Mouse (Mus musculus) lung, adult 2 months (tissue): ENCODE results near the gene Flot2. TPM values are rescaled to one million over a fixed set of nuclear protein-coding genes. Genes with fewer than 3 reads are reported as not detected.

Experiments used
- DNase-seq: peaks from one replicate; pipeline ENCODE4 v3.0.0; 2022
- H3K4me1 ChIP-seq: fragments of 200-500 bp; 2 replicates; pipeline ENCODE4 v1.6.1; 2011; ENCODE audit warnings: low read length; ENCODE audit not compliant: control insufficient read depth, insufficient read depth
- H3K4me3 ChIP-seq: fragments of 200-500 bp; replicated peaks from 2 replicates; pipeline ENCODE3; 2011; ENCODE audit warnings: low read depth, mild to moderate bottlenecking, control low read depth, low read length; ENCODE audit errors: extremely low read depth
- CTCF ChIP-seq: fragments of 200-500 bp; IDR thresholded peaks from 2 replicates; pipeline ENCODE4 v1.5.1; 2011; ENCODE audit warnings: mild to moderate bottlenecking, low read length, control low read depth; ENCODE audit not compliant: insufficient read depth
- POLR2A ChIP-seq: fragments of 200-500 bp; IDR thresholded peaks from 2 replicates; pipeline ENCODE4 v1.6.1; 2011; ENCODE audit warnings: low read depth, mild to moderate bottlenecking, control low read depth, low read length, borderline replicate concordance; ENCODE audit errors: extremely low read depth
- WGBS: fragments of 180-500 bp; shearing (Covaris S2); methylation state at CpG from one replicate; pipeline ENCODE4 v1.1.7; 2018; 5-methylcytosine and 5-hydroxymethylcytosine counted together
- polyA plus RNA-seq: library from polyadenylated mRNA; depleted of rRNA; stranded (reverse); fragments of >200 nt; gene quantifications from 2 replicates; pipeline ENCODE4 v1.2.3, GENCODE M21; 2012

The Flot2 gene
- polyA plus RNA-seq, 1 experiment: 145 TPM

- Histone ChIP-seq H3K4me1 (no peaks in the 10 kb centered on the region), H3K4me3 (no peak overlapping the region)
- no peak for TF ChIP-seq CTCF
- no peak for TF ChIP-seq POLR2A
- WGBS: 23% methylated on average over 6 of the region's 6 CpGs
- no peak for DNase-seq
Measured at GRCm38 (mm10) chr11:78072425-78073130, 34.8 kb downstream of the Flot2 start.

- no peak for DNase-seq
- no peaks in the 10 kb centered on the region for H3K4me1 ChIP-seq
- 91% methylated on average over 9 of the region's 9 CpGs for whole genome bisulfite sequencing
- H3K4me3 ChIP-seq: no peak overlapping the region
- no peak for TF ChIP-seq POLR2A
- TF ChIP-seq CTCF: no peak
Measured at GRCm38 (mm10) chr11:78073577-78074276, 36.0 kb downstream of the Flot2 start.

- no peak overlapping the region for H3K4me3 ChIP-seq
- no peaks in the 10 kb centered on the region; the same call in 1 of the 2 replicates for H3K4me1 ChIP-seq
- TF ChIP-seq CTCF: no peak
- TF ChIP-seq POLR2A: no peak
- no peak for DNase-seq
- WGBS: 93% methylated on average over 2 of the region's 2 CpGs
Measured at GRCm38 (mm10) chr11:78074277-78074652, 36.5 kb downstream of the Flot2 start.

DNA sequence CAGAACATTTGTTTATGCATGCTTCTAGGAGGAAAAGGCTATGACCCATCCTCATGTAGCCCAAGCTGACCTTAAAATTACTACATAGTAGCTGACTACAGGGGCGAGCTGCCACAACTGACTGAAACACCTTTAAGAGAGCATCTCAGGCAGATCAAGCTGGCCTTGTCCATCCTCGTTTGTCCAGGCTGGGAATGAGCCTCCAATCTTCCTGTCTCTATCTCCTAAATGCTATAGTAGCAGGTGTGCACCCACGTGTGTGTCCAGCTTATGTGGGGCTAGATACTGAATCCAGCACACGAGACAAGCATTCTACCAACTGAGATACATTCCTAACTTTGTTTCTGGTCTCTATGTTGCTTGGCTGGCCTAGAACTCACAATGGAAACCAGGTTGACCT is 36.9 kb downstream of the Flot2 start:
- Histone ChIP-seq H3K4me1 (no peaks in the 10 kb centered on the region; the same call in 1 of the 2 replicates), H3K4me3 (no peak overlapping the region)
- WGBS: 89% methylated on average over 4 of the region's 4 CpGs
- DNase-seq: no peak
- TF ChIP-seq CTCF: no peak
- TF ChIP-seq POLR2A: no peak

DNA sequence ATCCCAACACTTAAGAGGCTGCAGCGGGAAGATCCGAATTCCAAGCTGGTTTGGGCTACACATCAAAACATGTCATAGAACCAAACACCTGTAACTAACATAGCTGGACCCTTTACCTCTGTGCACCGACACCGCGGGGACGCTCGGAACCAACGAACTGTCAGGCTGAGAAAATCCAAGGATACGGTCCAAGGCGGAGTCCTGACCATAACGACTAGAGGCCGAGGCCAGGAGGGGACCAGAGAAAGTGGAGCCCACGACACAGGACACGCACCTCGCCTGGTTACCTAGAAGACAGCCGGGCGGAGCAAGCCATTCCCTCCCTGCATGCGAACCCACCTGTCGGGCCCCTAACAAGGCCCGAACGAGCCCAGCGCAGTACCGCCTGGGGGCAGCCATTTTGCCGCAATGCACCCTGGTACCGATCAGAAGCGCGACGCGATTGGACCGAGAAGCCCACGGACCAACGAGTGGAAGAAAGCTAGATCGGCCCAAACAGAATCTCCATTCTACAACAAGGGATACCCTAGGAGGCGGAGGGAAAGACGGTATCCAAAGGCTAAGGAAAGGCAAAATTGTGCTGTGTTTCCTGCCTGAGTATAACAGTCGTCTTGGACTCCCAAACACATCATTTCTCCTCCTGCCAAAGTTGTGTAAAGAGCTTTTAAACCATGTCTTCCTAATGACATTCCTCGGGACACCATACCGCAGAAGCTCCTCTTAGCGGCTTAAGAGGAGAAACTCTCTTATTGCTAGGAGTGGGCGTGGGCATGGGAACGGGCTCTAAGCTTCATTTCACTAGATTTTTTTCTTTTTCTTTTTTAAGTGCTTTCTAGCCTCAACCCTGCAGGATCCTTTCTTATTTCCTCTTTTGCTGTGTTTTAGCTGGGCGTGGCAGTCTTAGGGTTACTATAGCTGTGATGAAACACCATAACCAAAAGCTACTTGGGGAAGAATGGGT is 42.5 kb downstream of the Flot2 start, which contains the start of gene Eral1:
Eral1 (minus strand) TSS at position 423 of the 961 bp plus-strand sequence.
- Histone ChIP-seq H3K4me3 (peak within 1 kb of the TSS; percentile 97), H3K4me1 (peaks cover 3% of the 10 kb centered on the region)
- under 1% methylated on average over 42 of the region's 42 CpGs for WGBS
- peak; percentile 77 for DNase-seq
- TF ChIP-seq CTCF (no peak), POLR2A (peak; percentile 92)

DNA sequence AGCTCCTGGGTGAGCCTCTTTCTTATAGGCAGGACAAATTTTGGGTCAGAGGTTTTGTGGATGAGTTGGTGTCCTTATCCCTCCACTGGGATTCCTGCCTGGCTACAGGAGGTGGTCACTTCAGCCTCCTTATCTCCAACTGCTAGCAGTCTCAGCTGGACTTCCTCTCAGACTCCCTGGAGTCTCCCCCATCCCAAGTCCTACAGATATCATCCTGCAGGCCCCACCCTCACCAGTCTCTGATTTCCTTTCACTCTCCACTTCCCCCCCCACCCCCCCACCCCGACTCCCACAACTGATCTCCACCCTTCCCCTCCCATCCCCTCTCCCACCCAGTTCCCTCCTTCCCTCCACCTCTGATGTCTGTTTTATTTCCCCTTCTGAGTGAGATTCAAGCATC is 45.9 kb downstream of the Flot2 start:
- Histone ChIP-seq H3K4me1 (peaks cover 3% of the 10 kb centered on the region), H3K4me3 (no peak overlapping the region)
- 0% methylated on average over 1 of the region's 1 CpGs for WGBS
- TF ChIP-seq CTCF: no peak
- no peak for DNase-seq

- 65% methylated on average over 4 of the region's 4 CpGs for WGBS
Measured at GRCm38 (mm10) chr11:78086925-78087479, 49.3 kb downstream of the Flot2 start.

GRCm38 (mm10) chr11:78087756-78088281 is 50.1 kb downstream of the Flot2 start:
- no peak overlapping the region for H3K4me3 ChIP-seq
- 52% methylated on average over 5 of the region's 5 CpGs for WGBS
- no peak for DNase-seq

More at GRCm38 (mm10) chr11:78086925-78087479, 49.3 kb downstream of the Flot2 start:
- Histone ChIP-seq H3K4me1 (no peaks in the 10 kb centered on the region; the same call in 1 of the 2 replicates), H3K4me3 (no peak overlapping the region)
- TF ChIP-seq POLR2A (no peak), CTCF (no peak)
- no peak for DNase-seq

GRCm38 (mm10) chr11:78094137-78094503 is 56.4 kb downstream of the Flot2 start:
- DNase-seq: no peak
- Histone ChIP-seq H3K4me1 (peaks cover 10% of the 10 kb centered on the region), H3K4me3 (peak overlapping the region; percentile 96)
- 44% methylated on average over 11 of the region's 11 CpGs for WGBS
- TF ChIP-seq CTCF: no peak
- TF ChIP-seq POLR2A: no peak

More at GRCm38 (mm10) chr11:78087756-78088281, 50.1 kb downstream of the Flot2 start:
- TF ChIP-seq CTCF (no peak), POLR2A (no peak)
- H3K4me1 ChIP-seq: no peaks in the 10 kb centered on the region; the same call in 1 of the 2 replicates
